9 mouse cellular contexts compared by ENCODE assay signal in genomic region chr12:103348506-103348905, GRCm38 (mm10). TPM values are rescaled to one million over a fixed set of nuclear protein-coding genes. Genes with fewer than 3 reads are reported as not detected.
DNase-seq lines count a peak whose midpoint lies in the region; ATAC-seq and TF ChIP-seq lines count a peak whose summit lies in the region.
"Had no signal": no experiment of that assay in that cellular context is flagged by ENCODE, and none has a peak within 500 bp of the region (broad histone marks: within the 10 kb centered on the region; RNA-seq: fewer than 3 reads in every experiment).

No protein-coding gene starts in this region.

- no peak overlapping the region for H3K4me2 ChIP-seq in kidney, embryonic 14.5 days (replicated peaks; ENCODE audit: low read depth, low read length)
- no peak overlapping the region for H3K4me2 ChIP-seq in limb, embryonic 14.5 days (replicated peaks; ENCODE audit: low read depth, low read length, severe bottlenecking)
- no peak overlapping the region for H3K4me2 ChIP-seq in stomach, embryonic 14.5 days (replicated peaks; ENCODE audit: low read depth, low read length)
- H3K4me2 ChIP-seq: embryonic facial prominence, embryonic 12.5 days had no signal

- H3K27ac ChIP-seq in cortical plate, adult 2 months (ENCODE audit: insufficient read depth, low read length): no peak overlapping the region
- no peak overlapping the region for H3K27ac ChIP-seq in kidney, embryonic 14.5 days (ENCODE audit: low read depth, low read length)
- H3K27ac ChIP-seq in limb, embryonic 14.5 days (replicated peaks; ENCODE audit: low read depth, low read length): no peak overlapping the region
- H3K27ac ChIP-seq in stomach, embryonic 14.5 days (ENCODE audit: low read length): no peak overlapping the region

- TF ChIP-seq POLR2A in cortical plate, adult 2 months (IDR thresholded peaks at IDR 0.05; ENCODE audit: extremely low read depth, insufficient read depth, low read length): no peak
- TF ChIP-seq POLR2A in limb, embryonic 14.5 days (IDR thresholded peaks at IDR 0.05; ENCODE audit: borderline replicate concordance, extremely low read depth, insufficient read depth, insufficient read length): no peak; the same call in 1 of the 2 replicates

- DNase-seq in A20 (ENCODE audit: low read depth, low spot score): peak; percentile 76
- peak; percentile 71 to 93 for DNase-seq in adrenal gland, adult (ENCODE audit: inconsistent age in 2 of 2, low spot score in 1 of 2)
- DNase-seq in limb, embryonic 14.5 days (ENCODE audit: low spot score): peak; percentile 79
- peak; percentile 67 to 81 for DNase-seq in natural killer cell, adult 2 months (ENCODE audit: low spot score in 2 of 2)

- TF ChIP-seq CTCF in cortical plate, adult 2 months (IDR thresholded peaks at IDR 0.05; ENCODE audit: extremely low read depth, insufficient read depth, low read length): peak; percentile 99

- H3K9me3 ChIP-seq in kidney, embryonic 14.5 days (ENCODE audit: control insufficient read depth, low read length): no peaks in the 10 kb centered on the region
- H3K9me3 ChIP-seq in limb, embryonic 14.5 days (ENCODE audit: control insufficient read depth, low read length): no peaks in the 10 kb centered on the region
- H3K9me3 ChIP-seq in stomach, embryonic 14.5 days (ENCODE audit: control insufficient read depth, low read depth, low read length): no peaks in the 10 kb centered on the region
- H3K9me3 ChIP-seq: embryonic facial prominence, embryonic 12.5 days had no signal

- ATAC-seq in granulocyte monocyte progenitor cell, adult 5-6 weeks (replicated peaks; ENCODE audit: poor library complexity, severe bottlenecking): peak; percentile 68
- peak; percentile 70; the same call in 1 of the 2 replicates for ATAC-seq in kidney, embryonic 14.5 days (ENCODE audit: low FRiP score, low TSS enrichment)
- peak; percentile 41; the same call in 1 of the 2 replicates for ATAC-seq in limb, embryonic 14.5 days (ENCODE audit: low FRiP score, low read depth)
- peak; percentile 31; the same call in 1 of the 2 replicates for ATAC-seq in stomach, embryonic 14.5 days (ENCODE audit: insufficient number of reproducible peaks, insufficient read depth, low FRiP score, low read depth)

- no peak overlapping the region for H3K4me3 ChIP-seq in cortical plate, adult 2 months (ENCODE audit: insufficient read depth, low read length)
- H3K4me3 ChIP-seq in kidney, embryonic 14.5 days (ENCODE audit: low read length): no peak overlapping the region
- H3K4me3 ChIP-seq in limb, embryonic 14.5 days (replicated peaks; ENCODE audit: low read length): no peak overlapping the region
- H3K4me3 ChIP-seq in stomach, embryonic 14.5 days (ENCODE audit: low read depth, low read length): no peak overlapping the region
- H3K4me3 ChIP-seq: embryonic facial prominence, embryonic 12.5 days had no signal

- no peaks in the 10 kb centered on the region for H3K4me1 ChIP-seq in cortical plate, adult 2 months (ENCODE audit: control insufficient read depth, insufficient read depth, low read length)
- peaks cover 6% of the 10 kb centered on the region; the same call in 1 of the 2 replicates for H3K4me1 ChIP-seq in kidney, embryonic 14.5 days (ENCODE audit: control insufficient read depth, insufficient read depth, low read length)
- H3K4me1 ChIP-seq in limb, embryonic 14.5 days (ENCODE audit: control insufficient read depth, insufficient read depth, low read length): no peaks in the 10 kb centered on the region
- H3K4me1 ChIP-seq in stomach, embryonic 14.5 days (ENCODE audit: control insufficient read depth, insufficient read depth, low read length): no peaks in the 10 kb centered on the region
- H3K4me1 ChIP-seq: embryonic facial prominence, embryonic 12.5 days had no signal

- no peak overlapping the region for H3K9ac ChIP-seq in kidney, embryonic 14.5 days (ENCODE audit: low read depth, low read length)
- no peak overlapping the region for H3K9ac ChIP-seq in limb, embryonic 14.5 days (ENCODE audit: low read depth, low read length, severe bottlenecking)
- no peak overlapping the region for H3K9ac ChIP-seq in stomach, embryonic 14.5 days (replicated peaks; ENCODE audit: low read depth, low read length)
- H3K9ac ChIP-seq: embryonic facial prominence, embryonic 12.5 days had no signal

- no peaks in the 10 kb centered on the region for H3K27me3 ChIP-seq in kidney, embryonic 14.5 days (ENCODE audit: control insufficient read depth, insufficient read depth, low read length)
- H3K27me3 ChIP-seq in limb, embryonic 14.5 days (ENCODE audit: control insufficient read depth, insufficient read depth, low read length): no peaks in the 10 kb centered on the region
- no peaks in the 10 kb centered on the region for H3K27me3 ChIP-seq in stomach, embryonic 14.5 days (ENCODE audit: control insufficient read depth, insufficient read depth, low read length)

- 2% methylated on average over 3 of the region's 3 CpGs for WGBS in kidney, embryonic 14.5 days
- 4% methylated on average over 3 of the region's 3 CpGs for WGBS in limb, embryonic 14.5 days
- 1% methylated on average over 3 of the region's 3 CpGs for WGBS in stomach, embryonic 14.5 days

- H3K36me3 ChIP-seq in kidney, embryonic 14.5 days (ENCODE audit: control insufficient read depth, insufficient read depth, low read length): no peaks in the 10 kb centered on the region
- no peaks in the 10 kb centered on the region for H3K36me3 ChIP-seq in limb, embryonic 14.5 days (ENCODE audit: control insufficient read depth, insufficient read depth, low read length)
- H3K36me3 ChIP-seq in stomach, embryonic 14.5 days (ENCODE audit: control insufficient read depth, insufficient read depth, low read length): no peaks in the 10 kb centered on the region
- H3K36me3 ChIP-seq: embryonic facial prominence, embryonic 12.5 days had no signal

RNA-seq across cellular contexts. Expression of gene Asb2, which starts 7.3 kb away (rescaled TPM):
- 3.2 and 4.1 TPM in 2 replicates for polyA plus RNA-seq in cortical plate, adult 2 months (2012; rRNA removed)
- total RNA-seq in granulocyte monocyte progenitor cell, adult 5-6 weeks (2014; fragmentation: Nextera tagmentation): not detected in 2 replicates
- total RNA-seq in granulocyte monocyte progenitor cell, adult 5-6 weeks (2017): 0.41 TPM in 1 of 2 replicates, not detected in the other
- 1.0 and 1.2 TPM in 2 replicates for polyA plus RNA-seq in kidney, embryonic 14.5 days (2014; fragmentation: Nextera tagmentation; extraction: Ambion mirVana)
- polyA plus RNA-seq in limb, embryonic 14.5 days (2012; rRNA removed): 13.8 and 18.2 TPM in 2 replicates
- 7.4 and 11.7 TPM in 2 replicates for polyA plus RNA-seq in limb, embryonic 14.5 days (2014; fragmentation: Nextera tagmentation; extraction: Ambion mirVana)
- 22.0 and 22.3 TPM in 2 replicates for polyA plus RNA-seq in stomach, embryonic 14.5 days (2014; fragmentation: Nextera tagmentation; extraction: Ambion mirVana)

RNA-seq across cellular contexts. Expression of gene Fam181a, which starts 37.7 kb away (rescaled TPM):
- 3.6 and 4.2 TPM in 2 replicates for polyA plus RNA-seq in cortical plate, adult 2 months (2012; rRNA removed)
- not detected in 2 replicates for total RNA-seq in granulocyte monocyte progenitor cell, adult 5-6 weeks (2014; fragmentation: Nextera tagmentation)
- total RNA-seq in granulocyte monocyte progenitor cell, adult 5-6 weeks (2017): not detected in 2 replicates
- polyA plus RNA-seq in kidney, embryonic 14.5 days (2014; fragmentation: Nextera tagmentation; extraction: Ambion mirVana): not detected in 2 replicates
- 0.16 and 0.31 TPM in 2 replicates for polyA plus RNA-seq in limb, embryonic 14.5 days (2012; rRNA removed)
- polyA plus RNA-seq in limb, embryonic 14.5 days (2014; fragmentation: Nextera tagmentation; extraction: Ambion mirVana): 0.14 TPM in 1 of 2 replicates, not detected in the other
- not detected in 2 replicates for polyA plus RNA-seq in stomach, embryonic 14.5 days (2014; fragmentation: Nextera tagmentation; extraction: Ambion mirVana)

RNA-seq across cellular contexts. Expression of gene Otub2, which starts 40.0 kb away (rescaled TPM):
- polyA plus RNA-seq in cortical plate, adult 2 months (2012; rRNA removed): 28.2 and 28.5 TPM in 2 replicates
- 0.56 and 0.66 TPM in 2 replicates for total RNA-seq in granulocyte monocyte progenitor cell, adult 5-6 weeks (2014; fragmentation: Nextera tagmentation)
- total RNA-seq in granulocyte monocyte progenitor cell, adult 5-6 weeks (2017): 0.67 and 0.78 TPM in 2 replicates
- 6.0 and 6.1 TPM in 2 replicates for polyA plus RNA-seq in kidney, embryonic 14.5 days (2014; fragmentation: Nextera tagmentation; extraction: Ambion mirVana)
- 9.5 and 10.5 TPM in 2 replicates for polyA plus RNA-seq in limb, embryonic 14.5 days (2012; rRNA removed)
- 13.2 and 14.0 TPM in 2 replicates for polyA plus RNA-seq in limb, embryonic 14.5 days (2014; fragmentation: Nextera tagmentation; extraction: Ambion mirVana)
- 6.5 and 7.2 TPM in 2 replicates for polyA plus RNA-seq in stomach, embryonic 14.5 days (2014; fragmentation: Nextera tagmentation; extraction: Ambion mirVana)

RNA-seq across cellular contexts. Expression of gene 9330161L09Rik, which starts 59.1 kb away (rescaled TPM):
- polyA plus RNA-seq in cortical plate, adult 2 months (2012; rRNA removed): 0.85 and 1.3 TPM in 2 replicates
- 1.3 and 5.6 TPM in 2 replicates for total RNA-seq in granulocyte monocyte progenitor cell, adult 5-6 weeks (2014; fragmentation: Nextera tagmentation)
- total RNA-seq in granulocyte monocyte progenitor cell, adult 5-6 weeks (2017): 0.31 and 0.52 TPM in 2 replicates
- 0.22 and 0.26 TPM in 2 replicates for polyA plus RNA-seq in kidney, embryonic 14.5 days (2014; fragmentation: Nextera tagmentation; extraction: Ambion mirVana)
- 0.47 and 1.0 TPM in 2 replicates for polyA plus RNA-seq in limb, embryonic 14.5 days (2012; rRNA removed)
- 0.32 and 0.68 TPM in 2 replicates for polyA plus RNA-seq in limb, embryonic 14.5 days (2014; fragmentation: Nextera tagmentation; extraction: Ambion mirVana)
- 0.25 and 0.87 TPM in 2 replicates for polyA plus RNA-seq in stomach, embryonic 14.5 days (2014; fragmentation: Nextera tagmentation; extraction: Ambion mirVana)
